Mouse (Mus musculus): ENCODE measurements around the gene Kif19a. TPM values are rescaled to one million over a fixed set of nuclear protein-coding genes. Genes with fewer than 3 reads are reported as not detected.
A peak's percentile ranks its signal among the peaks of the same experiment; 100 is the strongest.

The Kif19a gene
- polyA plus RNA-seq, 1 experiment from 2014 or later: 1.7 TPM

- peaks cover 28% of the 10 kb centered on the region for H3K27me3 ChIP-seq (ENCODE audit: low read depth, poor library complexity, severe bottlenecking)
- no peaks in the 10 kb centered on the region for H3K36me3 ChIP-seq
- H3K27ac ChIP-seq (replicated peaks): no peak overlapping the region
- H3K4me1 ChIP-seq: peaks cover 25% of the 10 kb centered on the region
- no peak for DNase-seq (ENCODE audit: low spot score)
- H3K4me3 ChIP-seq: no peak overlapping the region
- WGBS: 89% methylated on average over 2 of the region's 2 CpGs
- H3K9me3 ChIP-seq (replicated peaks): no peaks in the 10 kb centered on the region
Measured at GRCm38 (mm10) chr11:114736111-114736510, 29.1 kb upstream of the Kif19a start.

GRCm38 (mm10) chr11:114736913-114737624 is 28.1 kb upstream of the Kif19a start:
- H3K4me3 ChIP-seq: peak overlapping the region; percentile 29; the same call in 1 of the 2 replicates
- H3K36me3 ChIP-seq: no peaks in the 10 kb centered on the region
- peaks cover 28% of the 10 kb centered on the region for H3K27me3 ChIP-seq (ENCODE audit: low read depth, poor library complexity, severe bottlenecking)
- WGBS: 17% methylated on average over 11 of the region's 11 CpGs
- peak overlapping the region; percentile 84 for H3K27ac ChIP-seq (replicated peaks)
- no peaks in the 10 kb centered on the region for H3K9me3 ChIP-seq (replicated peaks)
- H3K4me1 ChIP-seq: peaks cover 34% of the 10 kb centered on the region
- peak; percentile 57 for DNase-seq (ENCODE audit: low spot score)

- Histone ChIP-seq H3K9me3 (replicated peaks) (no peaks in the 10 kb centered on the region), H3K27me3 (ENCODE audit: low read depth, poor library complexity, severe bottlenecking) (peaks cover 47% of the 10 kb centered on the region), H3K27ac (replicated peaks) (peak overlapping the region; percentile 79), H3K36me3 (no peaks in the 10 kb centered on the region), H3K4me1 (peaks cover 44% of the 10 kb centered on the region), H3K4me3 (no peak overlapping the region)
- peak; percentile 47 for DNase-seq (ENCODE audit: low spot score)
- WGBS: 31% methylated on average over 10 of the region's 10 CpGs
Measured at GRCm38 (mm10) chr11:114740598-114740997, 24.6 kb upstream of the Kif19a start.

- H3K4me3 ChIP-seq: peak overlapping the region; percentile 16; the same call in 1 of the 2 replicates
- peaks cover 53% of the 10 kb centered on the region for H3K27me3 ChIP-seq (ENCODE audit: low read depth, poor library complexity, severe bottlenecking)
- H3K9me3 ChIP-seq (replicated peaks): no peaks in the 10 kb centered on the region
- WGBS: 18% methylated on average over 6 of the region's 6 CpGs
- H3K4me1 ChIP-seq: peaks cover 44% of the 10 kb centered on the region
- no peaks in the 10 kb centered on the region for H3K36me3 ChIP-seq
- DNase-seq (ENCODE audit: low spot score): peak; percentile 66
- peak overlapping the region; percentile 79 for H3K27ac ChIP-seq (replicated peaks)
Measured at GRCm38 (mm10) chr11:114741451-114741850, 23.7 kb upstream of the Kif19a start.

- peaks cover 31% of the 10 kb centered on the region for H3K27me3 ChIP-seq (ENCODE audit: low read depth, poor library complexity, severe bottlenecking)
- H3K4me3 ChIP-seq: peak overlapping the region; percentile 22; the same call in 1 of the 2 replicates
- H3K27ac ChIP-seq (replicated peaks): peak overlapping the region; percentile 69
- peak; percentile 93 for DNase-seq (ENCODE audit: low spot score)
- 2% methylated on average over 12 of the region's 12 CpGs for WGBS
- H3K36me3 ChIP-seq: no peaks in the 10 kb centered on the region
- no peaks in the 10 kb centered on the region for H3K9me3 ChIP-seq (replicated peaks)
- peaks cover 28% of the 10 kb centered on the region for H3K4me1 ChIP-seq
Measured at GRCm38 (mm10) chr11:114745134-114745533, 20.1 kb upstream of the Kif19a start.

- H3K4me1 ChIP-seq: peaks cover 8% of the 10 kb centered on the region
- H3K4me3 ChIP-seq: no peak overlapping the region
- H3K27ac ChIP-seq (replicated peaks): no peak overlapping the region
- no peaks in the 10 kb centered on the region for H3K9me3 ChIP-seq (replicated peaks)
- 89% methylated on average over 12 of the region's 12 CpGs for WGBS
- no peaks in the 10 kb centered on the region for H3K36me3 ChIP-seq
- H3K27me3 ChIP-seq (ENCODE audit: low read depth, poor library complexity, severe bottlenecking): peaks cover 28% of the 10 kb centered on the region
- DNase-seq (ENCODE audit: low spot score): no peak
Measured at GRCm38 (mm10) chr11:114747564-114748138, 17.5 kb upstream of the Kif19a start.

GRCm38 (mm10) chr11:114769911-114770310 is 4.7 kb downstream of the Kif19a start:
- 46% methylated on average over 6 of the region's 6 CpGs for WGBS
- DNase-seq (ENCODE audit: low spot score): no peak
- Histone ChIP-seq H3K4me1 (peaks cover 44% of the 10 kb centered on the region), H3K27me3 (ENCODE audit: low read depth, poor library complexity, severe bottlenecking) (peaks cover 38% of the 10 kb centered on the region), H3K27ac (replicated peaks) (peak overlapping the region; percentile 50; the same call in 1 of the 2 replicates), H3K4me3 (no peak overlapping the region), H3K9me3 (replicated peaks) (no peaks in the 10 kb centered on the region), H3K36me3 (no peaks in the 10 kb centered on the region)

GRCm38 (mm10) chr11:114771896-114772295 is 6.7 kb downstream of the Kif19a start:
- no peaks in the 10 kb centered on the region for H3K9me3 ChIP-seq (replicated peaks)
- peaks cover 18% of the 10 kb centered on the region for H3K27me3 ChIP-seq (ENCODE audit: low read depth, poor library complexity, severe bottlenecking)
- no peaks in the 10 kb centered on the region for H3K36me3 ChIP-seq
- DNase-seq (ENCODE audit: low spot score): no peak
- WGBS: 60% methylated on average over 2 of the region's 2 CpGs
- no peak overlapping the region for H3K27ac ChIP-seq (replicated peaks)
- peaks cover 53% of the 10 kb centered on the region for H3K4me1 ChIP-seq
- H3K4me3 ChIP-seq: no peak overlapping the region

- peaks cover 62% of the 10 kb centered on the region for H3K4me1 ChIP-seq
- peak; percentile 66 for DNase-seq (ENCODE audit: low spot score)
- no peaks in the 10 kb centered on the region for H3K36me3 ChIP-seq
- H3K27ac ChIP-seq (replicated peaks): peak overlapping the region; percentile 81
- no peak overlapping the region; the same call in 1 of the 2 replicates for H3K4me3 ChIP-seq
- H3K27me3 ChIP-seq (ENCODE audit: low read depth, poor library complexity, severe bottlenecking): peaks cover 40% of the 10 kb centered on the region
- no peaks in the 10 kb centered on the region for H3K9me3 ChIP-seq (replicated peaks)
- 35% methylated on average over 9 of the region's 9 CpGs for WGBS
Measured at GRCm38 (mm10) chr11:114780076-114780475, 14.9 kb downstream of the Kif19a start.

GRCm38 (mm10) chr11:114785892-114786291 is 20.7 kb downstream of the Kif19a start:
- peaks cover 81% of the 10 kb centered on the region for H3K27me3 ChIP-seq (ENCODE audit: low read depth, poor library complexity, severe bottlenecking)

GRCm38 (mm10) chr11:114786326-114786725 is 21.1 kb downstream of the Kif19a start:
- peak overlapping the region; percentile 50; the same call in 1 of the 2 replicates for H3K27ac ChIP-seq (replicated peaks)
- peaks cover 6% of the 10 kb centered on the region for H3K36me3 ChIP-seq
- H3K4me3 ChIP-seq: peak overlapping the region; percentile 44
- no peaks in the 10 kb centered on the region for H3K9me3 ChIP-seq (replicated peaks)
- peaks cover 81% of the 10 kb centered on the region for H3K27me3 ChIP-seq (ENCODE audit: low read depth, poor library complexity, severe bottlenecking)
- peak; percentile 60 for DNase-seq (ENCODE audit: low spot score)
- WGBS: 1% methylated on average over 43 of the region's 43 CpGs
- H3K4me1 ChIP-seq: peaks cover 63% of the 10 kb centered on the region

More at GRCm38 (mm10) chr11:114785892-114786291, 20.7 kb downstream of the Kif19a start:
- DNase-seq (ENCODE audit: low spot score): no peak
- 51% methylated on average over 10 of the region's 10 CpGs for WGBS
- peak overlapping the region; percentile 44 for H3K4me3 ChIP-seq
- H3K27ac ChIP-seq (replicated peaks): peak overlapping the region; percentile 50; the same call in 1 of the 2 replicates
- H3K36me3 ChIP-seq: peaks cover 3% of the 10 kb centered on the region; the same call in 1 of the 2 replicates
- H3K4me1 ChIP-seq: peaks cover 63% of the 10 kb centered on the region
- H3K9me3 ChIP-seq (replicated peaks): no peaks in the 10 kb centered on the region

- H3K27ac ChIP-seq (replicated peaks): no peak overlapping the region
- H3K27me3 ChIP-seq (ENCODE audit: low read depth, poor library complexity, severe bottlenecking): peaks cover 92% of the 10 kb centered on the region
- WGBS: 81% methylated on average over 3 of the region's 3 CpGs
- no peak overlapping the region for H3K4me3 ChIP-seq
- DNase-seq (ENCODE audit: low spot score): no peak
- H3K36me3 ChIP-seq: peaks cover 9% of the 10 kb centered on the region
- H3K4me1 ChIP-seq: peaks cover 70% of the 10 kb centered on the region
- H3K9me3 ChIP-seq (replicated peaks): no peaks in the 10 kb centered on the region
Measured at GRCm38 (mm10) chr11:114787611-114788010, 22.4 kb downstream of the Kif19a start.

Measured in midbrain, embryonic 10.5 days (tissue).